Mouse (Mus musculus): Measurements from ENCODE around the gene Wfikkn1.

Gene Wfikkn1

DNA sequence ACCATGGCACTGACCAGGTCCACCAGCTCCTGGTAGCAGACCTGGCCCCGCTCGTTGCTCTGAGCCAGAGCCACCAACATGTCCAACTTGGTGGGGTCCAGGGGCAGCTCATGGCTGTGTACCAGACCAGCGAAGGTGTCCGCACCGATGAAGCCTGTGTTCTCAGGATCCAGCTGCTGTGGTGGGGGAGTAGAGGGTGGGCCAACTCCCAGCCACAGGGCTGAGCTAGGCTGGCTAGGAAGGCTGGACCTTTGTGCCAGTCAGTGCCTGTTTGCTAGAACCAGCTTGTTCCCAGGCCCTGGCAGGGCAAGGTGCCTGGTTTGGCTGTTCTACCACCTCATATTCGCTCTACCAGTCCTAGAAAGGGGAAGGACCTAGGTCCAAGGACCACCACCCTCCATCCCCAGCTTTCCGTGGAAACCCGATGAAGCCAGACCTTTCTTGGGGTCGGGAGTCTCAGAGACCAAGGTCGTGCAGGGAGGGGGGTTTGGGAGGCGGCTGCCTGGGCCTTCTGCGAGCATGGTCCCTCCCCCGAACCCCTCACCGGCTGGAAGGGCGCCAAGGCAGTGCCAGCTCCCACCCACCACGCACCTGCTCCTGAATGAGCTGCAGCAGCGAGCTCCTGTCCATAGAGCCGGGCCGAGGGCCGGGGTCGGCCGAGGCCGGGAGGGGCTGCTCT lies 44.1 kb downstream of the Wfikkn1 start:
- WGBS: 11% methylated on average over 23 of the region's 23 CpGs

DNA sequence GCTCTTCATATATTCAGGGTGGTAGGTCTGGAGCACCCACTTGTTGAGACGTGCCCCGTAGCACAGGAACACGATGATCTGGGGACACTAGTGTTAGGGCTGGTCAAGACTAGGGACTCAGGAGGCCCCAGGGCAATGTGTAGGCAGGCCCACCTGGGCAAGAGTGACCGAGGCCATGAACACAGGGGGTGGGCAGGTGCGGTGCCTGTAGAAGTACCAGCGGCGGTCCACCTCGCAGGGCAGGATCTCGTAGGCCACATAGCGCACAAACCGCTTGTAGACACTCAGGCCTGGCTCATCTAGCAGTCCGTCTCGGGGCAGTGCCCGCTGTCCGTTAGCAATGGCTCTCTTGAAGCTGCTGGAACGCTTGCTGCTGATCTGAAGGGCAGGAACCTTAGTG lies 44.8 kb downstream of the Wfikkn1 start:
- WGBS: 94% methylated on average over 16 of the region's 16 CpGs

DNA sequence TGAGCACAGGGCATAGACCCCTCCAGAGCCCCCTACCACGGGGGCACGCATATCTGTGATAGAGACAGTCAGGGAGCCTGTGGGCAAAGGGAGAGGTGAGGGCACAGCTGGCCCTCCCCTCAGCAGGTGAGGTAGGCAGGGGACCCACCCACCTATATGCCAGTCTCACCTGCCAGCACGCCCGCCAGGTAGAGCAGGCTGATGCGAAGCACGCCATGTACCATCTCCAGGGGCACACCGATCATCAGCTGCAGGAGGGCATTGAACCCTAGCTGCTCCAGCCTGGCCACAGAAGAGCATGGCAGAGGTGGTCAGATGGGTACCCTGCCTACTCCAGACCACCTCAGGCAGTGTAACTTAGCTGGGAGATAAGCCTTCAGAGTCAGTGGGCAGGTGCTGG lies 45.4 kb downstream of the Wfikkn1 start:
- WGBS: 91% methylated on average over 7 of the region's 7 CpGs

DNA sequence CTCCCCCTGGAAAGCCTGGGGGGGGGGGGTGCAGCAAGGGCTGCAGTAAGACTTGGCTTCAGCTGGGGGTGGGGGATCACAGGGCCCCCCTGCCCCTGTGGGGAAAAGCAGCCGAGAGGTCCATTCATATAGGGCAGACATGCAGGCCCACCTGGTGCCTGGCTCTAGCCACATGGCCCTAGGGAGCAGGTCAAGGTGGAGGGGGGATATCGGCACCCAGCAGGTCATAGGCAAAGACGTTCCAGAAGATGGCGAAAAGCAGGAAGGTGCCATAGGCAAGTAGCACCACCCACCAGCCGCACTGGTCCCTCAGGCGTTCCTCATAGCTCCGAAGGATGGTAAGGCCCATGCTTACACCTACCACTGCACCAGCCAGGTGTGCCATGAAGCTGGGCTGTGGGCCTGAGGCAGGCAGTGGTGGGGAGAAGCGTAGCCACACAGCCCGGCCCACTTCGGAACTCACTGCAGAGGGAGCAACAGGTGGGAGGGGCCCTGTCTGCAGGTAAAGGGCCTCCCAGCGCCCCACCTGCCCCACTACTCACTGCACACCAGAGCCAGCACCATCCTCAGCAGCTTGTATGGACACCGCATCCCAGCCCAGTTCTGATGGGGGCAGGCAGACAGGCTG lies 45.9 kb downstream of the Wfikkn1 start:
- WGBS: 74% methylated on average over 12 of the region's 12 CpGs

DNA sequence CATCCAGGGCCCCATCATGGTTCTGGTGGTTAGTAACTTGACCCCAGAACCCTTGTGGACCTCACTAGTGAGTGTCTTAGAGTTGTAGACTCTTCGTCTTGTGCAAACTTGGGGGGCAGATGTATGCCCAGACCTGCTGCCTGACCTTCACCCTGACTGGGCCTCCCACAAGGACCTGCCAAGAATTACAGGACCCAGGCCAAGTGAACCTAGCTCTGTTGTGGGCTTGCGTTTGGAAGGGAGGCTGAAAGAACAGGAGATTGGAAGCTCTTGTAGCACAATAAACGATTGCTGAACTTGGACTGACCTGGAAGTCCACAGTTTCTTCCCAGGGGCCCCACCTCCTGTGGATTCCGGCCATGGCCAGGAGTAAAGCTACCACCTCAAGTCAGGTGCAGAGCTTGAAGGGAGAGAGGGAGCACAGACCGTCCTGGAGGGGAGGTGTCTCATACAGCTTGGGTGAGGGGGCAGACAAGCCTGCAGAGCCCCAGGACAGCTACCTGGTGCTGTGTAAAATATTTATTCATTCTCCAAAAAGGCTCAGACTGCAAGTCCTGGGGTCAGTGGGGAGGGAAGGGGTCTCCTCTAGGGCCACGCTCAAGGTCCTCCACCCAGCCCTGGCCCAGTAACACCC lies 46.6 kb downstream of the Wfikkn1 start:
- 25% methylated on average over 6 of the region's 6 CpGs for WGBS

DNA sequence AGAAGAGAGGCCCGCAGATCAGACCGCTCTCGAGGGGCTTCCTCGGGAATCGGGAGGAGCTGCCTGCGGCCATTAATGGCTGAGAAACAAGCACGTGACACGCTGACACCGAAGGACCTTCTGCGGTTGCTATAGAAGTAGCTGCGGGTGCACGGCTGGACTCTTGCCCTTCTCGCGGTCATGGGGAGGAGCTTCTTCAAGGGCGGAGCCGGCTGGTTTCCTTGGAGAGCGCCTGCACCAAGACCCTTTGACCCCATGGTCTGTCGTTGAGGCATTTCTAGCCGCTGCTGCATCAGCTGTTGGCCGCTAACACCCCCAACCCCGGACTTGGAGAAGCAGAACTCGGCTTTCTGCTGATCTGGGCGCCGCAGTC lies 47.4 kb downstream of the Wfikkn1 start, which contains the start of gene Stub1:
Gene Stub1 (minus strand): TSS at position 114 of the 373 bp plus-strand sequence.
- WGBS: 1% methylated on average over 24 of the region's 24 CpGs

DNA sequence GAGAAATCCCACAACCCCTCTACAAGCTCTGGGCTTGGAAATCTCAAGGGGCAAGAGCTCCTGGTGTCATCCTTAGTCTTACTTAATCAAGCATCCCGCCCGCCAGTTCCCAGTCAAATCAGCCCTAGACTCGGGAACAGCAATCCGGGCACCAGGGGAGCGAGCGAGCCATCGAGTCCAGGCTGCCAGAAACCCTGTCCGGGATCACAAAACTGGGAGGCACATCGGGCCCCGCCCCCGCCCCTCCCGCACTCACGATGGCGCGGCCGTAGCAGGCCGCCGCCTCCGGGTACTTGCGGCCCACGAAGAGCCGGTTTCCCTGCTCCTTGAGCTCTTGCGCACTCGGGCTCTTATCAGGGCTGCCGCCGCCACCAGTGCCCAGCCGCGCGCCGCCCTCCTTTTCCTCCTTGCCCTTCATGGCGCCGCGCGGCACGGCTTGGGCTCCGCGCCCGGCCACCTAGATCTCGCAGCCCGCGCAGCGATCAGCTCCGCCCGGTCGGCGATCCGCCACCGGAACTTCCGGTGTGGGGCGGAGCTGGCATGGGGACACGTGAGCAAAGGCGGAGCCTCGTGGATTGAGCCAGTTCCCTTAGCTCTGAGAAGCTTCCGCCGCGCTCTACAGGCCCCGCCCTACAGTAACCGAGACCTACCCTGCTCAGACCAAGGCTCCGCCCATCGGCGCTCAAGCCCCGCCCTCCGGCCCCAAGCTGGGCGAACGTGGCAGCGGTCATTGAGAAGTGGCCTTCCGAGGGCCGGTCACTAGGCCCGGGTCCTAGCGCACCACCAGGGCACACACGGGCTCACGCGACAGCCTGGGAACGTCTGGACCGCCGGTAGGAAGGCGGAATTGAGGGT lies 48.0 kb downstream of the Wfikkn1 start:
- under 1% methylated on average over 77 of the region's 77 CpGs for WGBS

DNA sequence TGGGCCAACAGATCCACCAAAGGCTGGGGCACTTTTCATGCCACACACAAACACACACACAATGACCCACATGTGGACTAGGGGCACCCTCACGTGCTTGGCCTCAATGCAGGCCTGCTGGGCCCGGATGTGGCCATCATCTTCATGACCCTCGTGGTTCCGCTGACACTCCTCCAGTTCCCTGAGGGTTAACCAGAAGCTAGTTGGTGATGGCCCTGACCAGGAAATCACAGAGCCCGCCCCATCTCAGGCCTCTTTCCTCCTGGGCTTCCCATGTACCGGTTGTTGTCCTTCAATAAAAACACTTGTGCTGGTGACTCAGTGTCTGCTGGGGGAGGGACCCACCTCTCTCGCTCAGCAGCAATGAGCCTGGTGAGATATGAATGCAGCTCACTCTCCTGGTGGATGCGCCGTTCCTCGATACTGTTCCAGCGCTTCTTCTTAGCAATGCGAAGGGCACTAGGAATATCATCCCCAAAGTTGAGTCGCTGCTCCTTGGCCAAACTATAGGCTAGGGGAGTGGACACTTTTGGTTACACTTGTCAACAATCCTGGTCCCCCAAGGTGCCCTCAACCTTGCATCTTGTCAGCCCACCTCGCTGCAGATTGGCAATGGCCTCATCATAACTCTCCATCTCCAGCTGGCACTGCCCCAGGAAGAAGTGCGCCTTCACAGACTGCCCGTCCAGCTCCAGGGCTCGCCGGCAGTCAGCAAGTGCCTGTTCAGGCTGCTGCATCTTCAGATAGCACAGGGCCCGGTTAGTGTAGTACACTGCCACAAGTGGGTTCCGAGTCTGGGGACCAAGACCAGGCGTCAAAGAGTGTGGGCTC lies 49.0 kb downstream of the Wfikkn1 start:
- 41% methylated on average over 21 of the region's 21 CpGs for WGBS

DNA sequence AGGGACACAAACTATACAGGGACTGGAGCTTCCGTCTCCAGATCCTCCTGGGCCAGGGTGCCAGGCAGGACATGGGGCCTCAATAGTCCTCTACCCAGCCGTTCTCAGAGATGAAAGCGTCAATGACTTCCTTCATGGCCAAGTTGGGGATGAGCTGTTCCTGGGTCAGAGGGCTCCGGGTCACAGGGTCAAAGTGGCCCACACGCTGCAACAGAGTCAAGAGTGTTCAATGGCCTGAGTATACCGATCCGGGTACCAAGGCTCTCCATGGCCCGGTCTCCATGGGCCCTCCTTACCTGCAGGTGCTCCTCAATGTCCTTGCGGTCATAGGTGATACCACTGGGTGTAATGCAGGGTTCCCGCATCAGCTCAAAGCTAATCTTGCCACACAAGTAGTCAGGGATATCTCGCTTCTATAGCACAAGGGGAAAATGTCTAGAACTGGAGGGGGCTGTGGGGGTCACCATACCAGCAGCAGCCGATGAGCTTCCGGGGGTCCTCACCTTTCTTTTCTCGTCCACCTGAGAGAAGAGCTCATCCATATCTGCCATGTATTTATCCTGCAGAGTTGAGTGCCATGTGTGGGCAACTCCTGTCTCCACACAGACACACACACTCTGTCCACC lies 49.7 kb downstream of the Wfikkn1 start:
- WGBS: 83% methylated on average over 14 of the region's 14 CpGs

DNA sequence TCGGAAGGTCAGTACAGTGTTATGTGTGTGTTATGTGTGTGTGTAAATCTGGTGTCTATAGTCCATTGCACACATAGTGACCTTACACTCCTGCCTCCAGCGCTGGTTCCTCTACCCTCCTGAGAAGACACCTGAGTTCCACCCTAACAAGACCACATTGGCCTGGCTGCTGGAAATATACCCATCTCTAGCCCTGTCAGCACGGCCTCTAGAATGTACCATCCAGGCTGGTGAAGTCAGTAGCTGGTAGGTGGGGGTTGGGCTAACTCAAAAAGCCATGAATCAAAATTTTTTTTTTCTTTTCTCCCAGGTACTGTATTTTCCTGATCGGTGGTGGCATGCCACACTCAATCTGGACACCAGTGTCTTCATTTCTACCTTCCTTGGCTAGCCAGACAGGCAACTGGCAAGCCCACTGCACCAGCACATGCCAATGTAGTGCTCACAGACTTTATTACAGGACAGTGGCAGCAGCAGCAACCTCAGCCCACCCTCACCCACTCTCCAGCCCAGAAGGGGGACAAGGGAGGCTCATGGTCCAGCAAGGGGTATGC lies 50.4 kb downstream of the Wfikkn1 start:
- WGBS: 68% methylated on average over 4 of the region's 4 CpGs

DNA sequence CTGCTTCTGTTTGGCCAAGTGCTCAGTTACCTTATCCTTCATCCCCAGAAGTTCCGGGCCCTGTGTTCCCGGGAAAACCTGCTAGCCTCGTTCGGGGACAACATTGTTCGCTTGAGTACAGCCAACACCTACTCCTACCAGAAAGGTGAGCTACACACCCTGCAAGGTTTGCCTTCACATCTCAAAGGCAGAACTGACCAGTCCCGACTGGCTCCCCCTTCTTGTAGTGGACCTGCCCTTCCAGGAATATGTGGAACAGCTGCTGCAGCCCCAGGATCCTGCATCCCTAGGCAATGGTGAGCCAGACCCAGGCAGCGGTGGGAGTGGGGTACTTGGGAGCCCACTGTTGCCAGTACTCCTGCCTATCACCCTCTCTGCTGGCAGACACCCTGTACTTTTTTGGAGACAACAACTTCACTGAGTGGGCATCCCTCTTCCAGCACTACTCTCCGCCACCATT lies 51.1 kb downstream of the Wfikkn1 start:
- 21% methylated on average over 8 of the region's 8 CpGs for WGBS

DNA sequence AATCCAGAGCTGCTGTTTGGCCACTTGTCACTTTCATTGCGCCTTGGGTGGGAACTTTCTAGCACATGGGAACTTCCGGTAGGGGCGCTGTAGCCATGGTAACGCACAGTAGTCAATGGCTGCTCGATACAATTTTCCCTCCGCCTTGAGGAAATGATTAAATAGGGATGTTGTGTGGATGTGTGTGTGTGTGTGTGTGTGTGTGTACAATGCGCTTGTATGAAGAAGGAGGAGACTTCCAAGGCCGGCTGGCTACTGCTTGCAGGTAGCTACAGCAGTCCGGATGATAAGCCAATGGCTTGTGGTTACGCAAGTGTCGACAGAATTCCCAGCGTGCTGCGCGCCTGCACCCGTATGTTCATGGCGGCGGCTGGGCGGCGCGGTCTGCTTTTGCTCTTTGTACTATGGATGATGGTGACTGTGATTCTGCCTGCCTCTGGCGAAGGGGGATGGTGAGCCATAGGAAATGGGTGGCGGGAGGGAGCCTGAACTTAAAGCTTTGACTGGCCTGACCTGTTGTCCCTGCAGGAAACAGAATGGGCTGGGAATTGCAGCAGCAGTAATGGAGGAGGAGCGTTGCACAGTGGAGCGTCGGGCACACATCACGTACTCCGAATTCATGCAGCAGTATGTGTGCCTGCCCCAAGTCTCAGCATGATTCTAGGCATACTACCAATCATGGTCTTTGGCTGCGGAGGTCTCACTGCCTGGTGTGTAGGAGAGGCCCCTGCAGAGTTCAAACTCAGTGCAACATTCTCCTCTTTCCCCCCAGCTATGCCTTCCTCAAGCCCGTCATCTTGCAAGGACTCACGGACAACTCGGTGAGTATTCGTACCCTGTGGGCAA lies 51.7 kb downstream of the Wfikkn1 start, which contains the start of gene Jmjd8:
Gene Jmjd8 (plus strand): TSS at position 156 of the 846 bp plus-strand sequence.
- WGBS: under 1% methylated on average over 32 of the region's 32 CpGs

DNA sequence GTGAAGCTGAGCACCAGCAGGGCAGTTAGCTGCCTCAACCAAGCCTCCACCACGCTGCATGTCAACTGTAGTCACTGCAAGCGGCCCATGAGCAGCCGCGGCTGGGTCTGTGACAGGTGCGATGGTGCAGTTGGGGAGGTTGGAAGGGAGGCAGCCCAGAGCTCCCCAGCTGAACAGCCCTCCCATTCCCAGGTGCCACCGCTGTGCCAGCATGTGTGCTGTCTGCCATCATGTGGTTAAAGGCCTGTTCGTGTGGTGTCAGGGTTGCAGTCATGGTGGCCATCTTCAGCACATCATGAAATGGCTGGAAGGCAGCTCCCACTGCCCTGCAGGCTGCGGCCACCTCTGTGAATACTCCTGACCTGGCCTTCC lies 52.4 kb downstream of the Wfikkn1 start:
- WGBS: 77% methylated on average over 8 of the region's 8 CpGs

Data from cerebral cortex, adult 2 months (tissue).